Mouse (Mus musculus) embryonic facial prominence, embryonic 12.5 days (tissue): Measurements from ENCODE around the gene 1700017B05Rik. TPM values are rescaled to one million over a fixed set of nuclear protein-coding genes. Genes with fewer than 3 reads are reported as not detected.
A peak's percentile ranks its signal among the peaks of the same experiment; 100 is the strongest.

Experiments
- ATAC-seq: fragments of 200-750 bp; cut with Nextera tagmentation; 2 replicates; pipeline ENCODE4 v1.8.0; 2017; ENCODE audit not compliant: insufficient number of reproducible peaks, insufficient read depth, low FRiP score, low TSS enrichment
- H3K27ac ChIP-seq: fragments of 300-500 bp; sonication (generic); 2 replicates; pipeline ENCODE4 v1.5.1; 2016; ENCODE audit warnings: mild to moderate bottlenecking
- H3K27me3 ChIP-seq: fragments of 300-500 bp; sonication (generic); 2 replicates; pipeline ENCODE4 v1.6.1; 2016; ENCODE audit warnings: mild to moderate bottlenecking, moderate library complexity
- H3K36me3 ChIP-seq: fragments of 300-500 bp; sonication (generic); 2 replicates; pipeline ENCODE4 v1.6.1; 2016; ENCODE audit warnings: mild to moderate bottlenecking
- H3K4me1 ChIP-seq: fragments of 300-500 bp; sonication (generic); 2 replicates; pipeline ENCODE4 v1.6.1; 2016
- H3K4me2 ChIP-seq: fragments of 300-500 bp; sonication (generic); replicated peaks from 2 replicates; pipeline ENCODE4 v1.6.1; 2016; ENCODE audit warnings: mild to moderate bottlenecking, moderate library complexity
- H3K4me3 ChIP-seq: fragments of 300-500 bp; sonication (generic); 2 replicates; pipeline ENCODE4 v1.5.1; 2016; ENCODE audit warnings: mild to moderate bottlenecking
- H3K9ac ChIP-seq: fragments of 300-500 bp; sonication (generic); 2 replicates; pipeline ENCODE4 v1.6.1; 2016; ENCODE audit warnings: mild to moderate bottlenecking, moderate library complexity
- H3K9me3 ChIP-seq: fragments of 300-500 bp; sonication (generic); 2 replicates; pipeline ENCODE4 v1.6.1; 2016; ENCODE audit warnings: mild to moderate bottlenecking, moderate library complexity
- WGBS: fragments of 180-500 bp; shearing (Covaris S2); methylation state at CpG from one replicate; pipeline ENCODE4 v1.1.7; 2016; 5-methylcytosine and 5-hydroxymethylcytosine counted together
- polyA plus RNA-seq: library from polyadenylated mRNA; unstranded; fragments of >200 nt; fragmentation: Nextera tagmentation; extraction: Ambion mirVana; gene quantifications from 2 replicates; pipeline ENCODE4 v1.2.1, GENCODE M21; 2016

The 1700017B05Rik gene
- polyA plus RNA-seq, 1 experiment from 2014 or later: 18.7 TPM

- WGBS: 67% methylated on average over 5 of the region's 5 CpGs
Measured at GRCm38 (mm10) chr9:57241111-57241510, 21.3 kb downstream of the 1700017B05Rik start.

GRCm38 (mm10) chr9:57238220-57238619, 24.2 kb downstream of the 1700017B05Rik start:
- H3K27ac ChIP-seq: no peak overlapping the region
- WGBS: 86% methylated on average over 2 of the region's 2 CpGs
- H3K27me3 ChIP-seq: no peaks in the 10 kb centered on the region
- H3K9me3 ChIP-seq: no peaks in the 10 kb centered on the region
- no peak overlapping the region for H3K4me3 ChIP-seq
- no peak overlapping the region for H3K4me2 ChIP-seq
- H3K36me3 ChIP-seq: no peaks in the 10 kb centered on the region
- ATAC-seq: no peak
- H3K4me1 ChIP-seq: no peaks in the 10 kb centered on the region
- H3K9ac ChIP-seq: no peak overlapping the region

More at GRCm38 (mm10) chr9:57241111-57241510, 21.3 kb downstream of the 1700017B05Rik start:
- H3K4me2 ChIP-seq: no peak overlapping the region
- H3K36me3 ChIP-seq: no peaks in the 10 kb centered on the region
- no peak overlapping the region for H3K27ac ChIP-seq
- no peak overlapping the region for H3K9ac ChIP-seq
- H3K27me3 ChIP-seq: no peaks in the 10 kb centered on the region
- no peaks in the 10 kb centered on the region for H3K9me3 ChIP-seq
- H3K4me3 ChIP-seq: no peak overlapping the region
- H3K4me1 ChIP-seq: no peaks in the 10 kb centered on the region
- no peak for ATAC-seq

- H3K4me2 ChIP-seq: no peak overlapping the region
- H3K27ac ChIP-seq: no peak overlapping the region
- WGBS: 84% methylated on average over 5 of the region's 5 CpGs
- no peak overlapping the region for H3K9ac ChIP-seq
- H3K4me3 ChIP-seq: no peak overlapping the region
- no peaks in the 10 kb centered on the region for H3K9me3 ChIP-seq
- ATAC-seq: no peak
- no peaks in the 10 kb centered on the region for H3K4me1 ChIP-seq
- no peaks in the 10 kb centered on the region for H3K27me3 ChIP-seq
- no peaks in the 10 kb centered on the region for H3K36me3 ChIP-seq
Measured at GRCm38 (mm10) chr9:57237705-57238104, 24.7 kb downstream of the 1700017B05Rik start.

- WGBS: 85% methylated on average over 2 of the region's 2 CpGs
Measured at GRCm38 (mm10) chr9:57236256-57236655, 26.2 kb downstream of the 1700017B05Rik start, which contains the start of gene Trcg1. Gene Trcg1 (plus strand): TSS chr9:57236556.

GRCm38 (mm10) chr9:57233767-57234166, 28.6 kb downstream of the 1700017B05Rik start:
- H3K27me3 ChIP-seq: no peaks in the 10 kb centered on the region
- 85% methylated on average over 3 of the region's 3 CpGs for WGBS
- H3K36me3 ChIP-seq: no peaks in the 10 kb centered on the region
- H3K4me2 ChIP-seq: no peak overlapping the region
- ATAC-seq: no peak
- H3K4me3 ChIP-seq: no peak overlapping the region
- no peak overlapping the region for H3K9ac ChIP-seq
- H3K4me1 ChIP-seq: 0 out of 2 replicates have a peak, but pooled peaks cover 8% of the 10 kb centered on the region
- no peak overlapping the region for H3K27ac ChIP-seq
- no peaks in the 10 kb centered on the region for H3K9me3 ChIP-seq

More at GRCm38 (mm10) chr9:57236256-57236655, 26.2 kb downstream of the 1700017B05Rik start, which contains the start of gene Trcg1:
- Histone ChIP-seq H3K27me3 (no peaks in the 10 kb centered on the region), H3K4me3 (no peak within 1 kb of the TSS), H3K9me3 (no peaks in the 10 kb centered on the region), H3K27ac (no peak within 1 kb of the TSS), H3K9ac (no peak within 1 kb of the TSS), H3K4me1 (no peaks in the 10 kb centered on the region), H3K36me3 (no peaks in the 10 kb centered on the region), H3K4me2 (no peak within 1 kb of the TSS)
- no peak for ATAC-seq

GRCm38 (mm10) chr9:57233142-57233541, 29.3 kb downstream of the 1700017B05Rik start:
- Histone ChIP-seq H3K9me3 (no peaks in the 10 kb centered on the region), H3K4me2 (no peak overlapping the region), H3K9ac (no peak overlapping the region), H3K27ac (no peak overlapping the region), H3K4me3 (no peak overlapping the region), H3K4me1 (0 out of 2 replicates have a peak, but pooled peaks cover 8% of the 10 kb centered on the region), H3K27me3 (no peaks in the 10 kb centered on the region), H3K36me3 (no peaks in the 10 kb centered on the region)
- ATAC-seq: no peak
- 79% methylated on average over 6 of the region's 6 CpGs for WGBS

GRCm38 (mm10) chr9:57232341-57232940, 30.0 kb downstream of the 1700017B05Rik start:
- Histone ChIP-seq H3K27me3 (no peaks in the 10 kb centered on the region), H3K9me3 (no peaks in the 10 kb centered on the region), H3K9ac (no peak overlapping the region), H3K4me2 (no peak overlapping the region), H3K4me1 (0 out of 2 replicates have a peak, but pooled peaks cover 8% of the 10 kb centered on the region), H3K27ac (no peak overlapping the region), H3K36me3 (no peaks in the 10 kb centered on the region), H3K4me3 (no peak overlapping the region)
- 87% methylated on average over 5 of the region's 5 CpGs for WGBS
- ATAC-seq: no peak

GRCm38 (mm10) chr9:57231536-57232255, 30.7 kb downstream of the 1700017B05Rik start:
- ATAC-seq: no peak
- 0 out of 2 replicates have a peak, but pooled peaks cover 8% of the 10 kb centered on the region for H3K4me1 ChIP-seq

GRCm38 (mm10) chr9:57230146-57230783, 32.1 kb downstream of the 1700017B05Rik start:
- Histone ChIP-seq H3K4me3 (no peak overlapping the region), H3K4me2 (no peak overlapping the region), H3K9me3 (no peaks in the 10 kb centered on the region), H3K27me3 (no peaks in the 10 kb centered on the region), H3K36me3 (no peaks in the 10 kb centered on the region), H3K4me1 (0 out of 2 replicates have a peak, but pooled peaks cover 8% of the 10 kb centered on the region), H3K27ac (peak overlapping the region; percentile 8; the same call in 1 of the 2 replicates), H3K9ac (no peak overlapping the region)
- no peak for ATAC-seq
- 47% methylated on average over 9 of the region's 9 CpGs for WGBS

More at GRCm38 (mm10) chr9:57231536-57232255, 30.7 kb downstream of the 1700017B05Rik start:
- Histone ChIP-seq H3K4me2 (no peak overlapping the region), H3K36me3 (no peaks in the 10 kb centered on the region), H3K27ac (no peak overlapping the region), H3K9ac (no peak overlapping the region), H3K27me3 (no peaks in the 10 kb centered on the region), H3K9me3 (no peaks in the 10 kb centered on the region), H3K4me3 (no peak overlapping the region)
- 79% methylated on average over 8 of the region's 8 CpGs for WGBS

GRCm38 (mm10) chr9:57229726-57230125, 32.7 kb downstream of the 1700017B05Rik start:
- 74% methylated on average over 4 of the region's 4 CpGs for WGBS
- H3K4me2 ChIP-seq: no peak overlapping the region
- ATAC-seq: no peak

GRCm38 (mm10) chr9:57228186-57228585, 34.2 kb downstream of the 1700017B05Rik start:
- no peak for ATAC-seq
- no peaks in the 10 kb centered on the region for H3K9me3 ChIP-seq
- 0 out of 2 replicates have a peak, but pooled peaks cover 8% of the 10 kb centered on the region for H3K4me1 ChIP-seq
- H3K27me3 ChIP-seq: no peaks in the 10 kb centered on the region
- 77% methylated on average over 4 of the region's 4 CpGs for WGBS
- H3K4me2 ChIP-seq: no peak overlapping the region
- no peak overlapping the region for H3K4me3 ChIP-seq
- H3K9ac ChIP-seq: no peak overlapping the region
- H3K36me3 ChIP-seq: no peaks in the 10 kb centered on the region
- H3K27ac ChIP-seq: no peak overlapping the region

More at GRCm38 (mm10) chr9:57229726-57230125, 32.7 kb downstream of the 1700017B05Rik start:
- no peaks in the 10 kb centered on the region for H3K36me3 ChIP-seq
- H3K9ac ChIP-seq: no peak overlapping the region
- H3K27me3 ChIP-seq: no peaks in the 10 kb centered on the region
- H3K4me1 ChIP-seq: 0 out of 2 replicates have a peak, but pooled peaks cover 8% of the 10 kb centered on the region
- H3K27ac ChIP-seq: no peak overlapping the region
- no peak overlapping the region for H3K4me3 ChIP-seq
- no peaks in the 10 kb centered on the region for H3K9me3 ChIP-seq
